Mouse (Mus musculus) testis, adult 2 months (tissue): ENCODE results near the gene Slc7a15. TPM values are rescaled to one million over a fixed set of nuclear protein-coding genes. Genes with fewer than 3 reads are reported as not detected.
"Not testable (repeated sequence)": the region's sequence is repeated elsewhere in the genome, so short reads cannot be mapped to it uniquely, and the experiment has no call there.

Experiments used
- H3K27ac ChIP-seq: fragments of 200-500 bp; 2 replicates; pipeline ENCODE4 v1.5.1; 2012; ENCODE audit warnings: low read depth, low read length; ENCODE audit not compliant: control insufficient read depth, insufficient read depth
- H3K27me3 ChIP-seq: fragments of 200-500 bp; 2 replicates; pipeline ENCODE4 v1.6.1; 2012; ENCODE audit warnings: mild to moderate bottlenecking, low read length, moderate library complexity; ENCODE audit not compliant: control insufficient read depth, insufficient read depth
- H3K36me3 ChIP-seq: fragments of 200-500 bp; 2 replicates; pipeline ENCODE4 v1.6.1; 2012; ENCODE audit warnings: mild to moderate bottlenecking, low read length; ENCODE audit not compliant: control insufficient read depth, insufficient read depth
- H3K4me1 ChIP-seq: fragments of 200-500 bp; 2 replicates; pipeline ENCODE4 v1.6.1; 2012; ENCODE audit warnings: low read length; ENCODE audit not compliant: control insufficient read depth, insufficient read depth
- H3K4me3 ChIP-seq: fragments of 200-500 bp; 2 replicates; pipeline ENCODE4 v1.5.1; 2012; ENCODE audit warnings: low read depth, mild to moderate bottlenecking, low read length, moderate library complexity, mixed read lengths; ENCODE audit not compliant: control insufficient read depth
- CTCF ChIP-seq: fragments of 200-500 bp; IDR thresholded peaks from 2 replicates; pipeline ENCODE4 v1.5.1; 2012; ENCODE audit warnings: low read depth, mild to moderate bottlenecking, inconsistent platforms, low read length, moderate library complexity; ENCODE audit not compliant: control insufficient read depth, insufficient read depth, insufficient replicate concordance
- POLR2A ChIP-seq: fragments of 200-500 bp; IDR thresholded peaks from 2 replicates; pipeline ENCODE4 v1.6.1; 2012; ENCODE audit warnings: low read depth, mild to moderate bottlenecking, inconsistent platforms, low read length, moderate library complexity; ENCODE audit not compliant: control insufficient read depth
- polyA plus RNA-seq: library from polyadenylated mRNA; depleted of rRNA; stranded (reverse); fragments of >200 nt; gene quantifications from 2 replicates; pipeline ENCODE4 v1.2.3, GENCODE M21; 2012

Slc7a15 gene
- polyA plus RNA-seq, 1 experiment = 0.84 TPM

DNA sequence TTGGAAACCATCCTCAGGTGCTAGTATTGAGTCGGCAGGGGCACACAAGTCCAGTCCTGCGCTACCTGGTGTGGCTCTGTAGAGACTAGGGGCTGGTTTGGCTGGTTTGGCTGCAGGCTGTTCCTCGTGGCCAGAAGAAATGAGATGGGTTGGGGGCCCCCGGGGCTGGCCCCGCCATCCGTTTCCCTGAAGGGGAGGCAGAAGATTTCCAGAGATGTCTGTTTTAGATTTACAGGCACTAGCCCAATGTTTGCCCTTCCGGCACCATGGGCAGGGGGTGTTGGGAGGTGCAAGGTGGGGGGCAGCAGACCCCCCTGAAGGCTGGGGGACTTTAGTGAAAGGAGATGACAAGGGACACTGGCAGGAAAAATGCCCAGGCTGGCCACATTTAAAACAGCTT is 3.3 kb downstream of the Slc7a15 start:
- no peak overlapping the region for H3K27ac ChIP-seq
- TF ChIP-seq POLR2A (no peak), CTCF (no peak)

DNA sequence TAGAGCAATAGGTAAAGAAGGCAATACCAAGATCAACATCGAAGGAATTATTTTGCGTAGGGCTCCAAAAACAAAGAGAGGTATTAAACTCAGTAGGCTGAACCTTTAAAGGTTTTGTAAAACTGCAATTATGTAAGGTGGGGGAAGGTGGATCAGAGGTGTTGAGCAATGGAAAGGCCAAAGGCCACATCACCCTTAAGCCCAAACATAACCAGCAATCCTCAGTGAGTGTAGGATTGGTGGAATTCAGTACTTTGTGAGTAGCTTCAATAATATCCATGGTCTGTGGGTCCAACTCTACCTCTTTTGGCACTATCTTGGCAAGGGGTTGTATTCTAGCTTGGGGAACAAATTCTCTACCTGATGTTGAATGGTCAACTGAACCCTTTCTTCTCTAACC is 7.5 kb downstream of the Slc7a15 start:
- not testable (repeated sequence) for H3K4me3 ChIP-seq, H3K36me3 ChIP-seq, H3K27me3 ChIP-seq, H3K27ac ChIP-seq, H3K4me1 ChIP-seq

More for the DNA sequence above, 3.3 kb downstream of the Slc7a15 start:
- H3K36me3 ChIP-seq = no peaks in the 10 kb centered on the region
- H3K4me1 ChIP-seq = peaks cover 2% of the 10 kb centered on the region; the same call in 1 of the 2 replicates
- H3K4me3 ChIP-seq = no peak overlapping the region
- no peaks in the 10 kb centered on the region for H3K27me3 ChIP-seq

DNA sequence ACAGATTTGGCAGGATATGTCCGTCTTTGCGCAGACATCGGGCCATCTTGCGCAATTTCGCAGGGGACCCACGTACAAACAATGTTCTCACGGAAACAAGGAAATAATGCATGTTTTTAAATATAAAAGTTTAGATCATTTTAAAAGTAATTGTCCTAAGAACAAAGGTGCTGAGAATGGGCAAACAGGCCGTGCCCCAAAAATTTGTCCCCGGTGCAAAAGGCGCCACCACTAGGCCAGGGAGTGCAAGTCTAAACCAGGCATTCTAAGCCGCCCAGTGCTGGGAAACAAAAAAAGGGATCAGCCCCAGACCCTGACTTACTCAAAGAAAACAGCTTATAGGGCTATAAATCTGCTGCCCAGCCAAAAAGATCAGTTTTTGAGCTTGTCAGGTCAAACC is 25.5 kb downstream of the Slc7a15 start:
- no peak overlapping the region for H3K27ac ChIP-seq
- H3K4me1 ChIP-seq = no peaks in the 10 kb centered on the region
- TF ChIP-seq CTCF (no peak), POLR2A (no peak)
- H3K36me3 ChIP-seq = no peaks in the 10 kb centered on the region
- no peak overlapping the region for H3K4me3 ChIP-seq
- no peaks in the 10 kb centered on the region for H3K27me3 ChIP-seq

DNA sequence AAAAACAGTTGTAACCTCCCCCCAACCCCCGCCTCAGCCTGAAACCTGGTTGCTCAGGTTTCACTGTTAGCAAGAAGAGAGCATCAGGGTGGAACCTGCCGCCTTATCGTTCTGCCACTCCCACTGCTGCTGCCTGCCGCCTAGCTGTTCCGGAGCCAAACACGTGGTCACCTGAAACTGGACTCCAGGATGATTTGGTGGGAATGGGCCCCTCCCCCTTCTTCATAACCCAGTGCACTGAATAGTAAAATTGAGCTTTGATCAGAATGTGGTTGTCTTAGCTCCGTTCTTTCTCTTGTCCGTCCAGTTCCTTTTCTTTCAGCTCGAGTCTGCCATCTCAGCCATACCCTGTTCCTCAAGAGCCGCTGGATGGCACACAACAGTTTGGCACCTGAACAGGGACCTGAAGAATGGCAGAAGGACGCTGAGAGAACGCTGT is 26.9 kb downstream of the Slc7a15 start:
- H3K4me1 ChIP-seq, H3K27ac ChIP-seq, H3K27me3 ChIP-seq, H3K36me3 ChIP-seq, H3K4me3 ChIP-seq: not testable (repeated sequence)

DNA sequence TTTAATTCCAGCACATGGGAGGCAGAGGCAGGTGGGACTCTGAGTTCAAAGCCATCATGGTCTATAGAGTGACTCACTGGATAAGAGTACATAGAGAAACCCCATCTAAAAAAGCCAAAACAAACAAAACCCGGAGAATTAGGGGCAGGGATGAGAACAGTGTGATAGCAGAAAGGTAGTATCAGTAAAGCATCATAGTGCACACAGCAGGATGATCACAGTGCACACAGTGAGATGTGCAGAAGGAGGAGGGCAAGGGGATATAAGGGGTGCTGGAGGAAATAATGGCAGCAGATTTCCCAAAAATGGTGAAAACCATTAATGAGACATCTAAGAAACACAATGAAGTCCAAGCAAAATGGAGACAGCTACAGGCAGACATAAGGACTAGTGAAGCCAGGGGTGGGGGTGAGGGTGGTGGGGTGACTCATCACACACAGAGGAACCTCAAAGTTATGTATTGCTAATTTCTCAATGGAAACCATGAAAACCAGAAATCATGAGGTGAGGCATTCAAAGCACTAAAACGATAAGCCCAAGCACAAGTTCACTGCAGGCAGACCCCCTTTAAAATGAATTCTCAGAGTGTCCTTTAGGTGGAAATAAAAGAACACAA is 27.5 kb downstream of the Slc7a15 start:
- not testable (repeated sequence) for H3K4me3 ChIP-seq, H3K4me1 ChIP-seq, H3K36me3 ChIP-seq, H3K27ac ChIP-seq, H3K27me3 ChIP-seq

DNA sequence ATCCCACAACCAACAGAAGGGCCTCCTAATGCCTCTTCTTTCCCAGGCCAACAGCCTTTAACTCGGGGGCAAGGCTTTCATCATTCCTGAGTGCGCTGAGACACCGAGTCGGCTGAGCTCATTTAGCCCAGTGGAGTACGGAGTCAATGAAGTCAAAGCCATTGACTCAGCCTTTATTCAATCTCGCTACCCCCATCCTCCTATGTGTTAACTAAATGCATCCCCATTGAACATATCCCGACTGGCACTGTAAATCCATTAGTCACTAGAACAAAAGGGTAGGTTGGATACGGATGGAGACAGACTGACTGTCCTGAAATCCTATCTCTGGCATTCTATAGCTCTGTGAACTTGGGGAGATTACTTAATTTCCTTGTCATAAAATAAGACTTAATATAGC is 36.7 kb downstream of the Slc7a15 start:
- H3K27me3 ChIP-seq, H3K4me1 ChIP-seq, H3K27ac ChIP-seq, H3K4me3 ChIP-seq, H3K36me3 ChIP-seq: not testable (repeated sequence)

DNA sequence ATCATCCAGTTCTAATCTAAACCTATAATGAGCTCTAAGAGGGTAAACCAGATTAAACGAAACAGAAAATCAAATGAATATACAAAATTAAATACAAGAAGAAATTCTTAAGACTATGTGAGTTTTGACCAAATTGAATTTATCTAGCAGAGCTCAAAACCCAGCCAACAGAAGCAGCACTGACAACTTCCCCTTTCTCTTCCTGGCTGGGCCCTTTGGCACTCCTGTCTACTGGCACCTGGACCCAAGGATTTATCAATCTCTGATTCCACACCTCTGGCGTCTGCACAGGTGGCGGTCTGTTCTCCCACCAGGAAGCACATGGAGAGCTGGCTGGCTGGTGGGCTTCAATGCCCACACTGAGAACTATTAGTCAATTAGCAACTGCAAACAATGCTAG is 39.0 kb downstream of the Slc7a15 start:
- not testable (repeated sequence) for H3K4me3 ChIP-seq, H3K27ac ChIP-seq, H3K27me3 ChIP-seq, H3K4me1 ChIP-seq, H3K36me3 ChIP-seq

DNA sequence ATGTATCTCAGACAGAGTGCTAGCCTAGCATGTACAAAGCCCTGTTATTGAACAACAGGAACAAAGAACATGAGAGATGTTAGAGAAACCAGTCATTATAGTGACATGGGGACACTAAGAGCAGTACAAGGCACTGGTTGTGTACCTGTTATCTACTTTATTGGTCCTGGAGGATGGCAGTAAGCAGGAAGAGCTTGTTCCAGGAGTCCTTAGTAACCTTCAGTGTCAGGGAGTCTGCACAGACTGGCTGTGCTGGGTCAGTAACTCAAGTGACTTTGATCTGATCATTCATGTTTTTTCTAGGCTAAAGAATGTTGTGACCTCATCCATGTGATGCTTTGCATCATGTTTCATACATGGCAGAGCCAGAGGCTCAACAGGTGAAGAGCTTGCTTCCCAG is 42.7 kb downstream of the Slc7a15 start:
- H3K27me3 ChIP-seq = no peaks in the 10 kb centered on the region
- no peak overlapping the region for H3K27ac ChIP-seq
- H3K4me1 ChIP-seq = no peaks in the 10 kb centered on the region
- TF ChIP-seq CTCF (no peak), POLR2A (no peak)
- H3K4me3 ChIP-seq = no peak overlapping the region
- no peaks in the 10 kb centered on the region for H3K36me3 ChIP-seq
